9 mouse cellular contexts compared by ENCODE assay signal in the genomic region with DNA sequence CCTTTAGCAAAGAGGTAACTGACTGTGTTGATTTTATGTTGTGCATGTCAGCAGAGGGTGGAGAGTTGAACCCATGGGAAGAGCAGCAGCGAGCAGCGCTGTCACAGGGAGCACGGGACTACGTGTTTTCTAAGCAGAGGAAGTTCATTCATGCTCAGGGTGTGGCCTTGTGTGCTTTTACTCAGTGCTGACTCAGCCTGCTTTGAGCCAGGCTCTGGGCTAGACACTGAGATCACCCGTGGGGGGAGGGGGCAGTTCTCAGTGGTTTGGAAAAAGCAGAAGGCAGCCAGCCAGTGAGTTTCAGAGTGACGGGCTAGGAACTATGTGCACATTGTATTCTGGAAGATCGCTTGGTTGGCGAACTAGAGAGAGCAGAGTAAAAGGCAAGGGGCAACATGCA.
DNase-seq lines count a peak whose midpoint lies in the region; ATAC-seq lines count a peak whose summit lies in the region.
"Had no signal": no experiment of that assay in that cellular context is flagged by ENCODE, and none has a peak within 500 bp of the region (broad histone marks: within the 10 kb centered on the region; RNA-seq: fewer than 3 reads in every experiment).

No protein-coding gene starts in this region.

- H3K4me1 ChIP-seq in kidney, embryonic 16.5 days (ENCODE audit: insufficient read depth, low read length), result peaks cover 41% of the 10 kb centered on the region
- H3K4me1 ChIP-seq in liver, embryonic 12.5 days, result peaks cover 12% of the 10 kb centered on the region

- no peak overlapping the region for H3K9ac ChIP-seq in kidney, embryonic 16.5 days (replicated peaks; ENCODE audit: low read length)
- H3K9ac ChIP-seq in liver, embryonic 12.5 days, result no peak overlapping the region
- H3K9ac ChIP-seq: limb, embryonic 12.5 days had no signal

- H3K4me2 ChIP-seq in kidney, embryonic 16.5 days (replicated peaks; ENCODE audit: low read depth, low read length), result no peak overlapping the region
- H3K4me2 ChIP-seq in liver, embryonic 12.5 days, result no peak overlapping the region
- H3K4me2 ChIP-seq: limb, embryonic 12.5 days had no signal

- WGBS in kidney, embryonic 16.5 days, result 66% methylated on average over 8 of the region's 8 CpGs
- 25% methylated on average over 8 of the region's 8 CpGs for WGBS in liver, embryonic 12.5 days (ENCODE audit: insufficient replicate concordance)

- no peak overlapping the region for H3K4me3 ChIP-seq in kidney, embryonic 16.5 days (ENCODE audit: low read length)
- H3K4me3 ChIP-seq in liver, embryonic 12.5 days, result no peak overlapping the region
- H3K4me3 ChIP-seq: limb, embryonic 12.5 days had no signal

- H3K27me3 ChIP-seq in kidney, embryonic 16.5 days (ENCODE audit: insufficient read depth, low read length), result no peaks in the 10 kb centered on the region
- no peaks in the 10 kb centered on the region for H3K27me3 ChIP-seq in liver, embryonic 12.5 days (replicated peaks)
- H3K27me3 ChIP-seq: limb, embryonic 12.5 days had no signal

- no peak for DNase-seq in cerebellum, adult 9-10 months
- peak; percentile 96 for DNase-seq in adrenal gland, adult 2 months
- peak; percentile 84 to 91 for DNase-seq in gastrocnemius, adult 8-10 months (ENCODE audit: low spot score in 2 of 2)
- DNase-seq in right cerebral cortex, adult 2 months (ENCODE audit: low spot score in 2 of 2), result peak; percentile 77 to 78
- DNase-seq in urinary bladder, postnatal 36 days (ENCODE audit: low spot score in 2 of 2), result peak; percentile 71 to 87

- 0 out of 2 replicates have a peak, but pooled peaks have one; percentile 24 for ATAC-seq in cerebellum, adult (ENCODE audit: insufficient number of reproducible peaks, low FRiP score, low TSS enrichment)
- 0 out of 2 replicates have a peak, but pooled peaks have one; percentile 36 for ATAC-seq in kidney, embryonic 16.5 days (ENCODE audit: low FRiP score, low TSS enrichment)
- ATAC-seq in liver, embryonic 12.5 days, result peak; percentile 68

- H3K27ac ChIP-seq in kidney, embryonic 16.5 days (ENCODE audit: low read length), result no peak overlapping the region
- no peak overlapping the region for H3K27ac ChIP-seq in liver, embryonic 12.5 days
- H3K27ac ChIP-seq: limb, embryonic 12.5 days had no signal

- no peaks in the 10 kb centered on the region for H3K36me3 ChIP-seq in kidney, embryonic 16.5 days (ENCODE audit: insufficient read depth, low read length)
- no peaks in the 10 kb centered on the region for H3K36me3 ChIP-seq in liver, embryonic 12.5 days
- H3K36me3 ChIP-seq: limb, embryonic 12.5 days had no signal

- H3K9me3 ChIP-seq in kidney, embryonic 16.5 days (ENCODE audit: low read length), result no peaks in the 10 kb centered on the region
- no peaks in the 10 kb centered on the region for H3K9me3 ChIP-seq in liver, embryonic 12.5 days (replicated peaks)
- H3K9me3 ChIP-seq: limb, embryonic 12.5 days had no signal
